Mouse (Mus musculus): ENCODE results near the gene Klhl29.
A peak's percentile ranks its signal among the peaks of the same experiment; 100 is the strongest.

Gene Klhl29

GRCm38 (mm10) chr12:5303912-5304311 lies 71.6 kb downstream of the Klhl29 start:
- DNase-seq (ENCODE audit: extremely low read depth, insufficient read length, low spot score): no peak

- DNase-seq (ENCODE audit: extremely low read depth, insufficient read length, low spot score): no peak
These were observed 72.4 kb downstream of the Klhl29 start for GRCm38 (mm10) chr12:5303100-5303499.

- DNase-seq (ENCODE audit: extremely low read depth, insufficient read length, low spot score): no peak
These were observed 73.6 kb downstream of the Klhl29 start for GRCm38 (mm10) chr12:5301841-5302240.

DNA sequence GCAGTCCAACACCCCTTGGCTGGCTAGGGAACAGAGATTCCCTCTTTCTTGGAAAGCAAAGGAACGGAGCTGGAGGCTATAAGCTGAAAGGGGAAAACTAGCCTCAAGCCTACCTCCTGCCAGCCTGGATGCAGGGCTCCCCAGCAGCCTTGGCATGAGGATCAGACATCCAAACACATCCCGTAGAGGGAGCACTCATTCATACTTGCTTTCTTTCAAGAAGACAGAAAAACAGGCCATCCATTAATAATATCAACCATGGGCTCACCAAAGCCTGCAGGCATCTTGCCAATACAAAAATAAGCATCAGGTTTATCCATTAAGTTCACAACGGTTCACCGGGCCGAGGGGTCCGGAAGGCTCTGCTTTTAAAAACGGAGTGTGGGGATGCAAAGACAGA lies 79.1 kb downstream of the Klhl29 start:
- no peak for DNase-seq (ENCODE audit: extremely low read depth, insufficient read length, low spot score)

DNA sequence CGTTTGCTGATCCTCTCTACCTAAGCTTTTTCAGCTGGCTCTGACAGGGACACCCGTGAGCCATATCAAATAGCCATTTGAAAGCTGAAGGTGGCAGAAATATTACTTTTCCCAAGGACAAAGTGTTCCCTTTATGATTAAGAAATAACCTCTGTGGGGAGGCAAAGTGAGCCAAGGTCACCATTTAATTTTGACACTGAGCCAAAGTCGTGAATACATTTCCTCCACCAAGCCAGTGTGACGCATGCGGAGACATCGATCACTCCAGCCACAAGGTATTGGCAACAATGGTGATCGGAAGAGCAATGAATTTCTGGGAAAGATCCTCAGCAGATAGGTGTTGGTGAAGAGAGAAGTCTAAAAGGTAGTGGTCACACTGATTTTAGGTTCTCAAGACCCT lies 83.2 kb downstream of the Klhl29 start:
- no peak for DNase-seq (ENCODE audit: extremely low read depth, insufficient read length, low spot score)

- DNase-seq (ENCODE audit: extremely low read depth, insufficient read length, low spot score): no peak
These were observed 89.9 kb downstream of the Klhl29 start for GRCm38 (mm10) chr12:5285579-5285978.

GRCm38 (mm10) chr12:5284961-5285360 lies 90.5 kb downstream of the Klhl29 start:
- DNase-seq (ENCODE audit: extremely low read depth, insufficient read length, low spot score): no peak

GRCm38 (mm10) chr12:5283654-5284053 lies 91.8 kb downstream of the Klhl29 start:
- no peak for DNase-seq (ENCODE audit: extremely low read depth, insufficient read length, low spot score)

DNA sequence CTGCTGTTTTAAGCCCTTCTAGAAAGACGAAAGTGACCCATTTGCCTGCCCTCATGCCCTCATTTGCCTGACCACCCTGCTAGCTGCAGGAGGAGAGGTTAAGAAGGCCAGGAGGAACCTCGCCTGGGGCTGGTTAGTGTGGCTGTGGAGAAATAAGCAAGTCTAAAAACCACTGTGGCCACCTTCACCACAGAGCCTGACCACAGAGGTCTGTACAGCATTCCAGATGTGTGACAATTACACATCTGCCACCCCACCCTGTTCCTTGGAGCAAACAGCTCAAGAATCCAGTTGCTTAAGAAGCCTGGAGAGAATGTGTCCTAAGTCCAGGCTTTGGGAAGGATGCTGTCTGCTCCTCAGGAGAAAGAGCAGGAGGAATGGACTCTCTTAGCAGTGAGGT lies 92.9 kb downstream of the Klhl29 start:
- DNase-seq (ENCODE audit: extremely low read depth, insufficient read length, low spot score): peak; percentile 34

- DNase-seq (ENCODE audit: extremely low read depth, insufficient read length, low spot score): no peak
These were observed 95.6 kb downstream of the Klhl29 start for GRCm38 (mm10) chr12:5279873-5280272.

- no peak for DNase-seq (ENCODE audit: extremely low read depth, insufficient read length, low spot score)
These were observed 98.5 kb downstream of the Klhl29 start for GRCm38 (mm10) chr12:5277028-5277427.

DNA sequence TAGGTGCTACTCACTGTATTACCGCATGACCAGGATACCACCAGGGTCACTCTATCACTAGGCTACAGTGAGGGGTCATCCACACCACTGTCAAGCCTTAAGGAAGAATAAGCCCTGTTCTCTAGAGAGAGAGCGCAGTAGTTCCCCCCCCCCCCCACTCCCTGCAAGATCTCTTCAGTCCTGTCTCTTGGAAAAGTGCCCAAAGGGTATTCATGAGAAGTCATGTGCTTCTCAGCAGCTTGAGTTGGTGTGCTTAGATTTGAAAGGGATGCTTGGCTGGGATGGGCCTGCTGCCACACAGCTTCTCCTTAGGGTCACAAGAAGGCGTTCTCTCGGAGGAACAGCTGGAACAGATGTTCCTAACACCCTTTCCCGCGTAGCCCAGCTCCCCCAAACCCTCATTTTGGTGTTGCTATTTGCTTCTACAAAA lies 100.0 kb downstream of the Klhl29 start:
- no peak for DNase-seq (ENCODE audit: extremely low read depth, insufficient read length, low spot score)

- no peak for DNase-seq (ENCODE audit: extremely low read depth, insufficient read length, low spot score)
These were observed 101.0 kb downstream of the Klhl29 start for GRCm38 (mm10) chr12:5274519-5274944.

DNA sequence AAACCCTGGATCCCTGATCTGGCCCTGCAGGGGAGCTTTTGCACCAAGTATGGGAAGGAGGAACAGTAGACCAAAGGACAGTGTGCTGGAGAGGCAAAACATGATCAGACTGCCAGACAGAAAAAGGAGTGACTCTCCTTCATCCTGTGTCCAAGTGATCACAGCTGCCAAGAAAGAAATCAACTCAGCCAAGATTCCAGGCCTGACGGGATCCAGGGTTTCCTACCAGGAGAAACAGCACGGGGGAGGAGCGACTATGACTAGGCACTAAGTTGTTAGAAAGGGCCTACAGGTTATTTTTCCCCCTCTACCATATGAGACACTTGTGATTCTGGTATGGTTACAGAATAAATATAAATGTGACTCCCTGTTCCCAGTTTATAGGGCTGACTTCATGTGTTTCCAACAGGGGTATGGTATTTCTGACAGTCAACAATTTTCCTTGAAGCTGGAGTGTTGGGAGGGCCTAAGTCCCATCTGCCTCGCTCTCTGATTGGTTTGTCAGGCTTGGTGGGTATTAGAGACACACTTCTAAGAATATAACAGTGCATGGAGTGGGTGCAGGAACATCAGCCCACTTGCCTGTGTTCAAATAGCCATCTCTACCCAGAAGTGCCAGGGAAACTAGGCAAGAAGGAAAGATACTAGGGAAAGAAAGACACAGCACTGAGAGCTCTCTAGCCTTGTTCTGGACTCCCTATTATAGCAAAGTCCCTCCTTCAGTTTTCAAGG lies 102.0 kb downstream of the Klhl29 start:
- DNase-seq (ENCODE audit: extremely low read depth, insufficient read length, low spot score): no peak

DNA sequence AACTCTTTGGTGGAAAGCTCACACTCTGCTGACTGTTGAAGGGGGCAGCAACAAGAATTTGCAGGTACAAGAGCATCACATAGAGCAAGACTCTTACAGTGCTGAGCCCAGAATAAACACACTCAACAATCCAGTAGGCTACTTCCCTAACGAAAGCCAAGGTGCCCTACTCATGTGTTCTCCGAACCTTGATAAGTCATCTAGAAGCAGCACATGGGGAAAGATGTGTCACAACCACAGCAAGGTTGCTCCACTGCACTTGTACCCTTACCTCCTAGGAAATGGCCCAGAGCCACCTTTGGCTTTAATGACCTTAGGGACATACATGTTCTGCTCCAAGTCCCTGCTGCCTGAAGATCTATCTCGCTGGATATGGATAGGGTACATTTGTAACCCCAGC lies 105.0 kb downstream of the Klhl29 start:
- DNase-seq (ENCODE audit: extremely low read depth, insufficient read length, low spot score): no peak

GRCm38 (mm10) chr12:5269936-5270335 lies 105.5 kb downstream of the Klhl29 start:
- no peak for DNase-seq (ENCODE audit: extremely low read depth, insufficient read length, low spot score)

DNA sequence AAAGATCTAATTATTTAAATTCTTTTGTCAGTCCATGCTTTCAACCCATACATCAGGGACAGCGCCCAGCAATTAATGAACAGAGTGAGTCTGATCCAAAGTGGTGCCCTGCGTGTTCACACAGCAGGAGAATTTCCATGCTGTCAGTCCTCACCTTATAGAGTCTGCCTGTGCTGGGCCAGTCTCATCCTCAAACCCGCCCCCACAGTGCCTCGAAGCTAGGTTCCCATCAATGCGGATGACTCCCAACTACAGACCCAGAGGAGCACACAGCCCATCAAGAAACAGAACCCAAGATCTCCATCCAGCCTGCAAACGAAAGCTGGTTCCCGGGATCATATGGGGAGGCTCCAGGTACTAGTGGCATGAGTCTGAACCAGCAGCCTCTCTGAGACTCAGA lies 106.4 kb downstream of the Klhl29 start:
- no peak for DNase-seq (ENCODE audit: extremely low read depth, insufficient read length, low spot score)

- no peak for DNase-seq (ENCODE audit: extremely low read depth, insufficient read length, low spot score)
These were observed 107.3 kb downstream of the Klhl29 start for GRCm38 (mm10) chr12:5268188-5268612.

GRCm38 (mm10) chr12:5267271-5268187 lies 108.0 kb downstream of the Klhl29 start:
- no peak for DNase-seq (ENCODE audit: extremely low read depth, insufficient read length, low spot score)

GRCm38 (mm10) chr12:5266773-5267172 lies 108.7 kb downstream of the Klhl29 start:
- no peak for DNase-seq (ENCODE audit: extremely low read depth, insufficient read length, low spot score)

DNA sequence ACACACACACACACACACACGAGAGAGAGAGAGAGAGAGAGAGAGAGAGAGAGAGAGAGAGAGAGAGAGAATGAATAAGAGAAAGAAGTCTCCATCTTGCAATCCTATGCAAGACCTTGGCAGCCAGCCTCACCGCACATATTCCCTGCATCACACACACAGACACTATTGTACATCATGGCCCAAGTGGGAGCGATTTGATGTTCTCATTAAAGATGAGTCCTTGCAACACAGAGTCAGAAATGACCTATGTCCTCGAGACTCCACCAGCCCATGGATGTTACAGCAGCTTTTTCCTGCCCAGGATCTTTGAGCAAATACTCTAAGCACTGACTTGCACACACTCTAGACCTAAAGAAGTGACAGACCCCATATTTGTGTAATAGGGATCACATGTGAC lies 114.0 kb downstream of the Klhl29 start:
- DNase-seq (ENCODE audit: extremely low read depth, insufficient read length, low spot score): no peak

DNA sequence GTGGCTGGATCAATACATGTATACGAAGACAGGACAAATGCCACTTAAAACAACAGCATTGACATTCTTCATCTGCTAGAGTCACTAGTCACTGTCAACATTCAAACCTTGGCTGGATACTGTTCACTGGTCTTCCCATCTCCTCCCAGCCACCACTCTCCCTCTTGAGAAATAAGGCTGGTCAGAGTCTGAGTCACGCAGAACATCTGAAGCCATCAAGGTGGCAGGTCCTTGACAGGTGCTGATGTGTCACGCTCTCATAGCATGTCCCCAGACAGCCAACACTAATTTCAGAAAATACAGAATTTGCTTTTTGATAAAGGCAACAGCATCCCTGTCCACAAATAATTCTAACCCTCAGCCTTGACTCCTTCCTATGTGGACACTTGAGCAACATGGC lies 116.7 kb downstream of the Klhl29 start:
- no peak for DNase-seq (ENCODE audit: extremely low read depth, insufficient read length, low spot score)

Measured in 3134 (cell line).